Mouse (Mus musculus) CH12.LX (cell line): ENCODE measurements around the gene Gdf15. TPM values are rescaled to one million over a fixed set of nuclear protein-coding genes. Genes with fewer than 3 reads are reported as not detected.

ENCODE experiments used
- DNase-seq: peaks from one replicate; pipeline ENCODE4 v3.0.0-alpha.2; 2013; ENCODE audit errors: extremely low read depth
- H3K27ac ChIP-seq: 2 replicates; pipeline ENCODE4 v1.5.1; 2012; ENCODE audit warnings: low read depth, mild to moderate bottlenecking, control low read depth, moderate library complexity; ENCODE audit not compliant: insufficient read depth
- H3K27me3 ChIP-seq: replicated peaks from 2 replicates; pipeline ENCODE3; 2012; ENCODE audit warnings: inconsistent platforms
- H3K36me3 ChIP-seq, 2 experiments: replicated peaks in 1 of 2; 2 replicates each; pipeline versions ENCODE3 to v1.6.1; 2012; ENCODE audit warnings: inconsistent platforms in 1 of 2, low read length in 1 of 2, mild to moderate bottlenecking in 1 of 2, mixed read lengths in 1 of 2, moderate library complexity in 1 of 2; ENCODE audit not compliant: control insufficient read depth in 1 of 2, insufficient read depth in 1 of 2
- H3K4me1 ChIP-seq, 2 experiments: 2 replicates each; pipeline ENCODE4 v1.6.1; 2012; ENCODE audit warnings: inconsistent platforms in 1 of 2, moderate library complexity in 1 of 2; ENCODE audit not compliant: insufficient read depth in 2 of 2, control insufficient read depth in 1 of 2
- H3K4me2 ChIP-seq: 2 replicates; pipeline ENCODE4 v1.6.1; 2012; ENCODE audit warnings: low read depth, mild to moderate bottlenecking, control low read depth; ENCODE audit not compliant: poor library complexity, insufficient read depth, severe bottlenecking
- H3K4me3 ChIP-seq, 3 experiments: fragments of 150-350 bp in 1 of 3; sonication (generic) in 1 of 3; replicated peaks in 1 of 3; 2 replicates each; pipeline versions ENCODE3 to v1.5.1; 2011 to 2012; ENCODE audit warnings: low read depth in 2 of 3, low read length in 2 of 3, mild to moderate bottlenecking in 2 of 3, moderate library complexity in 2 of 3, control low read depth in 1 of 3, improper control_type of control experiment in 1 of 3, inconsistent platforms in 1 of 3, mixed read lengths in 1 of 3; ENCODE audit not compliant: poor library complexity in 1 of 3
- H3K79me2 ChIP-seq: replicated peaks from 2 replicates; pipeline ENCODE4 v1.6.1; 2012; ENCODE audit warnings: mild to moderate bottlenecking, moderate library complexity; ENCODE audit not compliant: control insufficient read depth, poor library complexity, insufficient read depth, severe bottlenecking; ENCODE audit errors: extremely low read depth
- H3K9ac ChIP-seq: 2 replicates; pipeline ENCODE4 v1.6.1; 2012; ENCODE audit warnings: low read depth, mild to moderate bottlenecking, control low read depth, moderate library complexity; ENCODE audit not compliant: insufficient read depth
- H3K9me3 ChIP-seq: replicated peaks from 2 replicates; pipeline ENCODE3; 2012; ENCODE audit warnings: low read length, inconsistent platforms, mixed read lengths
- BHLHE40 ChIP-seq: IDR thresholded peaks from 2 replicates; pipeline ENCODE4 v1.6.1; 2011; ENCODE audit warnings: mild to moderate bottlenecking, low read depth, low read length, improper control_type of control experiment
- CHD2 ChIP-seq: IDR thresholded peaks from 2 replicates; pipeline ENCODE4 v1.6.1; 2011; ENCODE audit warnings: low read length, improper control_type of control experiment
- E2F4 ChIP-seq: IDR thresholded peaks from 2 replicates; pipeline ENCODE4 v1.6.1; 2011; ENCODE audit warnings: low read depth, low read length, improper control_type of control experiment; ENCODE audit not compliant: insufficient replicate concordance
- ELF1 ChIP-seq: IDR thresholded peaks from 2 replicates; pipeline ENCODE4 v1.6.1; 2014; ENCODE audit warnings: low read depth, mild to moderate bottlenecking, inconsistent platforms, low read length, improper control_type of control experiment
- EP300 ChIP-seq: IDR thresholded peaks from 2 replicates; pipeline ENCODE4 v1.6.1; 2011; ENCODE audit warnings: low read length, improper control_type of control experiment
- GABPA ChIP-seq: IDR thresholded peaks from 2 replicates; pipeline ENCODE4 v1.6.1; 2012; ENCODE audit warnings: low read depth, low read length, improper control_type of control experiment, inconsistent platforms; ENCODE audit not compliant: insufficient replicate concordance
- IRF4 ChIP-seq: IDR thresholded peaks from 2 replicates; pipeline ENCODE4 v1.6.1; 2014; ENCODE audit warnings: low read depth, mild to moderate bottlenecking, inconsistent platforms, low read length, improper control_type of control experiment
- KAT2A ChIP-seq: IDR thresholded peaks from 2 replicates; pipeline ENCODE4 v1.6.1; 2012; ENCODE audit warnings: low read length, improper control_type of control experiment, inconsistent platforms; ENCODE audit not compliant: insufficient replicate concordance
- MAFK ChIP-seq: IDR thresholded peaks from 2 replicates; pipeline ENCODE4 v1.6.1; 2011; ENCODE audit warnings: low read length, improper control_type of control experiment; ENCODE audit not compliant: insufficient replicate concordance
- MAX ChIP-seq: IDR thresholded peaks from 2 replicates; pipeline ENCODE4 v1.6.1; 2011; ENCODE audit warnings: low read length, improper control_type of control experiment
- MEF2A ChIP-seq: IDR thresholded peaks from 2 replicates; pipeline ENCODE4 v1.6.1; 2014; ENCODE audit warnings: low read depth, mild to moderate bottlenecking, inconsistent platforms, low read length, improper control_type of control experiment, borderline replicate concordance
- MYC ChIP-seq: IDR thresholded peaks from 2 replicates; pipeline ENCODE4 v1.6.1; 2011; ENCODE audit warnings: low read depth, mild to moderate bottlenecking, improper control_type of control experiment, low read length
- PAX5 ChIP-seq: IDR thresholded peaks from 2 replicates; pipeline ENCODE4 v1.6.1; 2012; ENCODE audit warnings: low read length, inconsistent platforms, mixed read lengths
- POLR2A ChIP-seq: IDR thresholded peaks from 2 replicates; pipeline ENCODE4 v1.6.1; 2011; ENCODE audit warnings: low read depth, mild to moderate bottlenecking, improper control_type of control experiment, low read length
- RCOR1 ChIP-seq: conservative IDR thresholded peaks from 2 replicates; pipeline ENCODE4 v1.6.1; 2012; ENCODE audit warnings: low read depth, mild to moderate bottlenecking, inconsistent platforms, low read length, improper control_type of control experiment
- SIN3A ChIP-seq: IDR thresholded peaks from 2 replicates; pipeline ENCODE4 v1.6.1; 2012; ENCODE audit warnings: low read length, improper control_type of control experiment, inconsistent platforms
- SMC3 ChIP-seq: IDR thresholded peaks from 2 replicates; pipeline ENCODE4 v1.6.1; 2011; ENCODE audit warnings: low read depth, low read length, improper control_type of control experiment
- TCF12 ChIP-seq: IDR thresholded peaks from 2 replicates; pipeline ENCODE4 v1.6.1; 2014; ENCODE audit warnings: low read depth, mild to moderate bottlenecking, inconsistent platforms, low read length, improper control_type of control experiment
- UBTF ChIP-seq: IDR thresholded peaks from 2 replicates; pipeline ENCODE4 v1.6.1; 2012; ENCODE audit warnings: low read depth, mild to moderate bottlenecking, inconsistent platforms, low read length, improper control_type of control experiment, moderate library complexity
- USF1 ChIP-seq: IDR thresholded peaks from 2 replicates; pipeline ENCODE4 v1.6.1; 2014; ENCODE audit warnings: low read depth, mild to moderate bottlenecking, inconsistent platforms, low read length, improper control_type of control experiment
- ZNF384 ChIP-seq: IDR thresholded peaks from 2 replicates; pipeline ENCODE4 v1.6.1; 2012; ENCODE audit warnings: low read depth, low read length, improper control_type of control experiment, inconsistent platforms
- dilution Hi-C: fragments of 300-500 bp; cut with MboI; formaldehyde crosslinking; loops from 2 replicates; pipeline ENCODE4 v1.14.3; 2020; ENCODE audit warnings: low sequenced_read_pairs; ENCODE audit not compliant: extremely low pct_unique_long_range_greater_than_20kb, extremely low pct_ligation_motif_present
- in situ Hi-C: fragments of 300-500 bp; cut with MboI; formaldehyde crosslinking; loops from 3 replicates; pipeline ENCODE4 v1.14.3; 2019; ENCODE audit warnings: low sequenced_read_pairs, low pct_ligation_motif_present, low pct_unique_long_range_greater_than_20kb, mixed read lengths
- polyA plus RNA-seq: library from polyadenylated mRNA; unstranded; fragments of >175 nt; gene quantifications from 2 replicates; pipeline ENCODE4 v1.2.1, GENCODE M21; 2012; ENCODE audit warnings: low read depth; ENCODE audit not compliant: insufficient read length
- total RNA-seq, 2 experiments: library from RNA; depleted of rRNA; stranded (reverse); fragments of 300-350 nt in 1 of 2; fragments of >200 nt in 1 of 2; gene quantifications; 2 replicates each; pipeline ENCODE4 v1.2.3; 2012 to 2014

The Gdf15 gene
- total and polyA plus RNA-seq, 3 experiments, result 0.16 to 0.21 TPM; not detected in 1

DNA sequence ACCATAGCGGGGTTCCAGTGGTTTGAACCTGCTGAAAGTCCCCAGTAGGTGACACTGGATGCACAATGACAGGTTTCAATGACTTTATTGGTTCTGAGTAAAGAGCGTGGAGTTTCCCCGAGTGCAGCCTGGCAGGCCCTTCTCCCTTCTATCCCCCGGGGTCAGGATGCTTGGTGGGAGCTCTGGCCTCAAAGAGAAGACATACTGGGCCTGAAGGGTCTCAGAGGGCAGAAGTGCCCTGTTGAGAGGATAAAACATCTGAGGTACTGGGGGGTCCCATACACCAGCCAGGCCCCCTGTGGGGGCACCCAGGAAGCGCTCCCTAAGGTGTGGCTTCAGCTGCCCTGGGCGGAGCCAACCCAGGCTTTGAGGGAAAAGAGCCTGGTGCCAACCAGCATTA lies 14.1 kb upstream of the Gdf15 start:
- peak overlapping the region; percentile 29 for H3K9ac ChIP-seq
- dilution Hi-C loops, result no loop called here
- no peak for DNase-seq
- no peak overlapping the region for H3K4me2 ChIP-seq
- no peaks in the 10 kb centered on the region for H3K9me3 ChIP-seq
- in situ Hi-C loops, result loop anchor here (5.0 kb wide), 1 partner anchor 34 kb away; no protein-coding TSS in a partner anchor
- no peak overlapping the region for H3K4me3 ChIP-seq
- TF ChIP-seq E2F4, result no peak
- TF ChIP-seq RCOR1, result no peak
- TF ChIP-seq PAX5, result no peak
- no peak for TF ChIP-seq CHD2
- TF ChIP-seq IRF4, result no peak
- TF ChIP-seq MYC, result no peak
- no peak for TF ChIP-seq SIN3A
- TF ChIP-seq ZNF384, result no peak
- TF ChIP-seq EP300, result no peak
- TF ChIP-seq GABPA, result no peak
- TF ChIP-seq USF1, result no peak
- TF ChIP-seq UBTF, result no peak
- TF ChIP-seq MAFK, result no peak
- TF ChIP-seq BHLHE40, result no peak
- TF ChIP-seq, all 38 proteins: peak for 0
- H3K27me3 ChIP-seq, result no peaks in the 10 kb centered on the region
- H3K4me1 ChIP-seq, result peaks cover 39 to 62% of the 10 kb centered on the region in 2 experiments
- peaks cover 18 to 40% of the 10 kb centered on the region in 2 experiments for H3K36me3 ChIP-seq
- H3K27ac ChIP-seq, result no peak overlapping the region
- H3K79me2 ChIP-seq, result no peaks in the 10 kb centered on the region

DNA sequence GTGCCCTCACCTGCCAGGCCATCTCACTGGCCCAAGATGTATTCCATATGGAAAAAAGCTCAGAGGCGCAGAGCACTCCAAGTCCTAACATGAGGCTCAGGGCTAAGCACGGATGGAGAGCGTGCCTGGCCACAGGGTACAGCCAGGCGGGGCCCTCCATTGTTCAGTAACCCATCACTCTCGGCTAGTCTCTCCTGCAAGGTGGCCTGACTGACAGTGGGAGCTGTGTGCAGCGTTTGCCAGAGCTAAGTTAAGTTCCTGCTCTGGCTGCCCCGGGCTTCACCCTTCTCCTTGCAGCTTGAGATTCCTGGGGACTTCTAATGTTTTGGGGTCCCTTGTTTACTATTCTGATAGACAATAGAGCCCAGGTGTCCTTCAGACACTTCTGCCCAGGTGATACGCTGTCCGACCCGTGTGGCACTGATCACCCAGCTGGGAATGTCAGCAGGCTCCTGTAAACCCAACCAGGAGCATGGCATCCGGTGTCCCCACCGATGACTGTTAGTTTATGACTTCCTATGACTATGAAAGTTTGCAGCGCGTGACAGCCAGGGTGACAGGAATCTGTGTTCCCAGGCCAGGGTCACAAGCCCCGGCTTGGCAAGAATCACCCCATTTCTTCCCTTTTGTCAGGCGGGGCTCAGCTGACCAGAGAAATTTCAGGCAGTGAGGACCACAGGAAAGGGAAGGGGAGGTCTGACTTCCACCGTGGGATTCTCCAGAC lies 13.4 kb upstream of the Gdf15 start:
- Histone ChIP-seq H3K4me2 (no peak overlapping the region), H3K9ac (no peak overlapping the region), H3K27me3 (no peaks in the 10 kb centered on the region), H3K9me3 (no peaks in the 10 kb centered on the region), H3K4me3 (no peak overlapping the region), H3K4me1 (peaks cover 39 to 63% of the 10 kb centered on the region in 2 experiments), H3K79me2 (no peaks in the 10 kb centered on the region), H3K36me3 (peaks cover 14 to 33% of the 10 kb centered on the region in 2 experiments), H3K27ac (no peak overlapping the region)
- dilution Hi-C loops (no loop called here), in situ Hi-C loops (loop anchor here (5.0 kb wide), 1 partner anchor 33 kb away; no protein-coding TSS in a partner anchor)
- TF ChIP-seq MAX, result no peak
- no peak for TF ChIP-seq KAT2A
- TF ChIP-seq SMC3, result no peak
- TF ChIP-seq CHD2, result no peak
- no peak for TF ChIP-seq SIN3A
- TF ChIP-seq ELF1, result no peak
- TF ChIP-seq POLR2A, result no peak
- no peak for TF ChIP-seq ZNF384
- TF ChIP-seq IRF4, result no peak
- no peak for TF ChIP-seq MEF2A
- TF ChIP-seq TCF12, result no peak
- no peak for DNase-seq
